Mouse (Mus musculus) brain, embryonic 14.5 days (tissue): ENCODE measurements around the gene Jag2.

Experiments
- CTCF ChIP-seq: fragments of 200-500 bp; IDR thresholded peaks from 2 replicates; pipeline ENCODE4 v1.5.1; 2012; ENCODE audit warnings: inconsistent platforms, mild to moderate bottlenecking, moderate library complexity, borderline replicate concordance; ENCODE audit not compliant: insufficient read depth, insufficient read length; ENCODE audit errors: extremely low read depth
- POLR2A ChIP-seq: fragments of 200-500 bp; IDR thresholded peaks from 2 replicates; pipeline ENCODE4 v1.6.1; 2012; ENCODE audit warnings: mild to moderate bottlenecking, inconsistent platforms, borderline replicate concordance; ENCODE audit not compliant: poor library complexity, insufficient read depth, insufficient read length, severe bottlenecking; ENCODE audit errors: extremely low read depth

- no peak for TF ChIP-seq CTCF
- TF ChIP-seq POLR2A: no peak
These were observed 17.9 kb downstream of the Jag2 start for GRCm38 (mm10) chr12:112911701-112912100.
